In the genomic region with DNA sequence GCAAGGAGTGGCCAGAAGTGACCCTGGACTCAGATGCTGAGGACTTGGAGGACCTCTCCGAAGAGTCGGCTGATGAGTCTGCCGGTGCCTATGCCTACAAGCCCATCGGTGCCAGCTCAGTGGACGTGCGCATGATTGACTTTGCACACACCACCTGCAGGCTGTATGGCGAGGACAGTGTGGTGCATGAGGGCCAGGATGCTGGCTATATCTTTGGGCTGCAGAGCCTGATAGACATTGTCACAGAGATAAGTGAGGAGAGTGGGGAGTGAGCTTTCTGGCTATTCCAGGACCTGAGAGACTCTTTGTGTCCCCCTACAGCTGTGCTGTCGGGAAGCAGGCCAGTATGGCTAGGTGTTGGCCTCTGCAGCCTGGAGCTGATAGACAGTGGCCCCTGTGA, we compare ENCODE assay signal across 27 mouse cellular contexts. TPM values are rescaled to one million over a fixed set of nuclear protein-coding genes. Genes with fewer than 3 reads are reported as not detected.
DNase-seq lines count a peak whose midpoint lies in the region; ATAC-seq and TF ChIP-seq lines count a peak whose summit lies in the region.
"Had no signal": no experiment of that assay in that cellular context is flagged by ENCODE, and none has a peak within 500 bp of the region (broad histone marks: within the 10 kb centered on the region; RNA-seq: fewer than 3 reads in every experiment).

No protein-coding gene starts in this region.

- peak overlapping the region; percentile 50; the same call in 1 of the 2 replicates for H3K27ac ChIP-seq in bone marrow, adult 2 months (ENCODE audit: control insufficient read depth, insufficient read depth, low read depth, low read length, poor library complexity)
- H3K27ac ChIP-seq in liver, embryonic 12.5 days, result peak overlapping the region; percentile 93
- H3K27ac ChIP-seq: embryonic facial prominence, embryonic 13.5 days; hindbrain, embryonic 14.5 days; limb, embryonic 10.5 days; macrophage had no signal

- TF ChIP-seq POLR2A in bone marrow, adult 2 months (IDR thresholded peaks at IDR 0.05; ENCODE audit: borderline replicate concordance, control insufficient read depth, low read depth, low read length), result no peak

- intact Hi-C loops in gastrocnemius, postnatal 36 days (cut with DNase I), result no loop called here

- ATAC-seq in liver, embryonic 12.5 days, result peak; percentile 61
- peak; percentile 47 for ATAC-seq in megakaryocyte progenitor cell, adult 5-6 weeks (replicated peaks; ENCODE audit: poor library complexity)
- ATAC-seq: forebrain, embryonic 14.5 days; lung, postnatal 0 days had no signal

- H3K4me1 ChIP-seq in bone marrow, adult 2 months (ENCODE audit: control insufficient read depth, insufficient read depth, low read length), result peaks cover 1% of the 10 kb centered on the region; the same call in 1 of the 2 replicates
- H3K4me1 ChIP-seq in liver, embryonic 12.5 days, result peaks cover 61% of the 10 kb centered on the region

- no peak overlapping the region for H3K4me3 ChIP-seq in bone marrow, adult 2 months (replicated peaks; ENCODE audit: control insufficient read depth, low read depth, low read length)
- no peak overlapping the region for H3K4me3 ChIP-seq in liver, embryonic 12.5 days
- H3K4me3 ChIP-seq: embryonic facial prominence, embryonic 13.5 days; limb, embryonic 10.5 days had no signal

- H3K9me3 ChIP-seq in liver, embryonic 12.5 days (replicated peaks), result no peaks in the 10 kb centered on the region
- H3K9me3 ChIP-seq: embryonic facial prominence, embryonic 13.5 days; limb, embryonic 10.5 days had no signal

- 73% methylated on average over 8 of the region's 8 CpGs for WGBS in bone marrow, adult 2 months
- 62% methylated on average over 8 of the region's 8 CpGs for WGBS in liver, embryonic 12.5 days (ENCODE audit: insufficient replicate concordance)

- H3K4me2 ChIP-seq in liver, embryonic 12.5 days, result peak overlapping the region; percentile 38
- H3K4me2 ChIP-seq: embryonic facial prominence, embryonic 13.5 days; hindbrain, embryonic 14.5 days; midbrain, embryonic 11.5 days had no signal

- peaks cover 68% of the 10 kb centered on the region for H3K36me3 ChIP-seq in liver, embryonic 12.5 days

- no peaks in the 10 kb centered on the region for H3K27me3 ChIP-seq in liver, embryonic 12.5 days (replicated peaks)
- H3K27me3 ChIP-seq: embryonic facial prominence, embryonic 13.5 days had no signal

- DNase-seq in cerebellum, adult 9-11 months, result peak; percentile 28
- no peak for DNase-seq in cerebellum, postnatal 36 days
- no peak for DNase-seq in yolk sac, embryonic 10.5 days (ENCODE audit: low spot score)
- DNase-seq in urinary bladder, postnatal 14 days (ENCODE audit: low spot score), result no peak
- no peak for DNase-seq in gastrocnemius, postnatal 36 days
- DNase-seq: adrenal gland, postnatal 36 days; cerebellum, adult 11-12 months; embryo, embryonic 11 days; gastrocnemius, postnatal 10 days; heart, adult 18-20 months; heart, postnatal 4 days; kidney, adult 8-10 months; kidney, postnatal 10 days; retina, postnatal 1 day; right cerebral cortex, postnatal 25 days; thymus, postnatal 25 days had no signal

- no peak for TF ChIP-seq CTCF in bone marrow, adult 2 months (IDR thresholded peaks at IDR 0.05; ENCODE audit: control insufficient read depth, insufficient read depth, low read length)

- peak overlapping the region; percentile 30; the same call in 1 of the 2 replicates for H3K9ac ChIP-seq in liver, embryonic 12.5 days
- H3K9ac ChIP-seq: embryonic facial prominence, embryonic 13.5 days; hindbrain, embryonic 14.5 days had no signal

RNA-seq across cellular contexts. Expression of a gene that starts 2.4 kb away (rescaled TPM):
- polyA plus RNA-seq in bone marrow, adult 2 months (2011; ENCODE audit: insufficient read depth, insufficient read length, low replicate concordance, missing spikeins), result 10.0 and 13.4 TPM in 2 replicates
- polyA plus RNA-seq in liver, embryonic 12.5 days (2016; fragmentation: Nextera tagmentation; extraction: Ambion mirVana), result 5.6 and 9.1 TPM in 2 replicates
- 8.4 and 8.7 TPM in 2 replicates for total RNA-seq in megakaryocyte progenitor cell, adult 5-6 weeks (2015)
- total RNA-seq in megakaryocyte progenitor cell, adult 5-6 weeks (2017), result 5.0 and 5.5 TPM in 2 replicates
- total RNA-seq in gastrocnemius, postnatal 36 days (2021), result 1 to 10 TPM; 2.8 to 3.2 TPM

RNA-seq across cellular contexts. Expression of a gene that starts 20.4 kb away (rescaled TPM):
- 5.3 and 14.9 TPM in 2 replicates for polyA plus RNA-seq in bone marrow, adult 2 months (2011; ENCODE audit: insufficient read depth, insufficient read length, low replicate concordance, missing spikeins)
- 0.13 and 0.15 TPM in 2 replicates for polyA plus RNA-seq in liver, embryonic 12.5 days (2016; fragmentation: Nextera tagmentation; extraction: Ambion mirVana)
- total RNA-seq in megakaryocyte progenitor cell, adult 5-6 weeks (2015), result 4.5 and 5.4 TPM in 2 replicates
- 1.5 and 2.5 TPM in 2 replicates for total RNA-seq in megakaryocyte progenitor cell, adult 5-6 weeks (2017)
- total RNA-seq in gastrocnemius, postnatal 36 days (2021), result not detected
- total RNA-seq: liver, adult 2 months had no signal
- polyA plus RNA-seq: liver, adult 2 months had no signal

RNA-seq across cellular contexts. Expression of a gene that starts 22.2 kb away (rescaled TPM):
- polyA plus RNA-seq in bone marrow, adult 2 months (2011; ENCODE audit: insufficient read depth, insufficient read length, low replicate concordance, missing spikeins), result 28.0 and 37.3 TPM in 2 replicates
- 15.7 and 20.3 TPM in 2 replicates for polyA plus RNA-seq in liver, embryonic 12.5 days (2016; fragmentation: Nextera tagmentation; extraction: Ambion mirVana)
- 12.9 and 21.1 TPM in 2 replicates for total RNA-seq in megakaryocyte progenitor cell, adult 5-6 weeks (2015)
- total RNA-seq in megakaryocyte progenitor cell, adult 5-6 weeks (2017), result 40.9 and 50.6 TPM in 2 replicates
- total RNA-seq in gastrocnemius, postnatal 36 days (2021), result 10 to 100 TPM in 1 of 2 experiments, 1 to 10 TPM in 1; 9.9 to 14.5 TPM

RNA-seq across cellular contexts. Expression of a gene that starts 47.3 kb away (rescaled TPM):
- polyA plus RNA-seq in bone marrow, adult 2 months (2011; ENCODE audit: insufficient read depth, insufficient read length, low replicate concordance, missing spikeins), result 11.0 and 13.3 TPM in 2 replicates
- 6.9 and 9.0 TPM in 2 replicates for polyA plus RNA-seq in liver, embryonic 12.5 days (2016; fragmentation: Nextera tagmentation; extraction: Ambion mirVana)
- 7.2 and 11.7 TPM in 2 replicates for total RNA-seq in megakaryocyte progenitor cell, adult 5-6 weeks (2015)
- 3.0 and 4.7 TPM in 2 replicates for total RNA-seq in megakaryocyte progenitor cell, adult 5-6 weeks (2017)
- total RNA-seq in gastrocnemius, postnatal 36 days (2021), result 10 to 100 TPM; 16.5 to 19.3 TPM
